Mouse (Mus musculus): ENCODE data around the gene Trim16. TPM values are rescaled to one million over a fixed set of nuclear protein-coding genes. Genes with fewer than 3 reads are reported as not detected.

Trim16 gene
- polyA plus RNA-seq (2015; fragmentation: Nextera tagmentation; extraction: Ambion mirVana) = 4.9 and 8.3 TPM in 2 replicates

DNA sequence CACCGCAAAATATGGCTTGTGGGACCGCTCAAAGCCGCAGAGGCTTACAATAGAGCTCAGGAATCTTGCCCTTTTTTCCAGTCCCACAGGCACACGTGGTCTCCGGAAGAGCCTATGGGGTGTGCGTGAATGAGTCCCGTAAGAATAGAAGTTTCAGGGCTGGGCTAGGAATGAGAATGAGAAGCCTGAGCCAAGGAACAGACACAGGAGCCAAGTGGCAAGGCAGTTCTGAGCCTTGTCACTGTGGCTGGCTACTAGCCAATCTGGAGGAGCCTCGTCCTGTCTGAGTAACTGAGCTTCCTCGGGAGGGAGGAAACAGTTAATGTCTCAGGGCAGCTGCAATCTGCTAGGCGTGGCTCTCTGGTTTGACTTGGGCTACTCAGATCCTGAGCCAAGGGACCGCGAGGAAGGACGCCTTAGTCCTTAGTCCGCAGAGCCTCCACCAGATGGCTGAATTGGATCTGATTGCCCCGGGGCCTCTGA lies at the start of gene Trim16:
Trim16 (plus strand) TSS at position 173 of the 483 bp plus-strand sequence.
- peak within 1 kb of the TSS; percentile 71 for H3K4me2 ChIP-seq
- peak within 1 kb of the TSS; percentile 55 for H3K4me3 ChIP-seq
- H3K36me3 ChIP-seq = no peaks in the 10 kb centered on the region
- H3K9ac ChIP-seq = peak within 1 kb of the TSS; percentile 55
- WGBS = 6% methylated on average over 15 of the region's 15 CpGs
- ATAC-seq (replicated peaks; ENCODE audit: insufficient number of reproducible peaks, insufficient read depth, low FRiP score, low read depth) = peak; percentile 59
- no peaks in the 10 kb centered on the region for H3K27me3 ChIP-seq
- peak within 1 kb of the TSS; percentile 70 for H3K27ac ChIP-seq
- H3K9me3 ChIP-seq (replicated peaks) = no peaks in the 10 kb centered on the region
- peaks cover 22% of the 10 kb centered on the region for H3K4me1 ChIP-seq (replicated peaks)

- Histone ChIP-seq H3K36me3 (peaks cover 35% of the 10 kb centered on the region), H3K4me3 (no peak overlapping the region), H3K9ac (no peak overlapping the region), H3K4me2 (no peak overlapping the region), H3K27me3 (no peaks in the 10 kb centered on the region), H3K27ac (no peak overlapping the region), H3K4me1 (replicated peaks) (no peaks in the 10 kb centered on the region), H3K9me3 (replicated peaks) (peaks cover 38% of the 10 kb centered on the region)
- ATAC-seq (replicated peaks; ENCODE audit: insufficient number of reproducible peaks, insufficient read depth, low FRiP score, low read depth) = no peak
- 88% methylated on average over 7 of the region's 7 CpGs for WGBS
These were observed 43.5 kb upstream of the Trim16 start for GRCm38 (mm10) chr11:62776510-62776909.

DNA sequence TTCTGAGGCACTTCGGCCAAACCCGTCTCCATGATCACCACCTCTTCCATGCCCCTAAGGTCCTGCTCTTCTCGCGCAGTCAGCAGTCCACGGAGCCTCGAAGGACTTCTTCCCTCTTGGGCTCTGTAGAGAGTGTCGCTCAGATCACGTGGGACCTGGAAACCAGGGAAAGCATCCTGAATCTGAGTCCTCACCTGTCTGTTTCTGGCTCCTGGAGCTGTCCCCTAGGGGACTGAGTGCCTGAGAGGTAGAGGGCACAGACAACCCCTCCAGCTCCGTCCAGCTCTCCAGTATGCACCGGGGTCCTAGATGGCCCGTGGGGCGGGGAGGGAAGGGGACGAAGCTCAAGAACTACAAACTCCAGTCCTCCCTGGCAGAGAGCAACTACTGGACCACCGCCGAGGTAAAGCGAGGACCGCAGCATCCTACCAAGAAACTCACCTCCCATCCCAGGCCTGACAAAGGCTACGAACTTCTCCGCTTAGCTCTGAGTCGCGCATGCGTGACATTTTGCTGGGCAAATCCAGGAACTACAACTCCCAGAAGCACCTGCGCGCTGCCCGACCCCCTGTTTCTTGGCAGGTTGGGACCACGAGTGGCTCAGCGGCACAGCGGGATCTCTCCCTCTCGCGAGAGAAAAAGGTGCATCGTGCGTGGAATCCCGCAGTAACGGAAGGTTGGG lies 31.0 kb upstream of the Trim16 start, which contains the start of gene Zfp286:
Zfp286 (minus strand) TSS at position 528 of the 682 bp plus-strand sequence.
- H3K27ac ChIP-seq = no peak within 1 kb of the TSS
- H3K4me1 ChIP-seq (replicated peaks) = peaks cover 7% of the 10 kb centered on the region
- H3K4me2 ChIP-seq = peak within 1 kb of the TSS; percentile 83
- H3K36me3 ChIP-seq = peaks cover 14% of the 10 kb centered on the region
- H3K27me3 ChIP-seq = no peaks in the 10 kb centered on the region
- H3K9me3 ChIP-seq (replicated peaks) = no peaks in the 10 kb centered on the region
- peak within 1 kb of the TSS; percentile 68 for H3K4me3 ChIP-seq
- H3K9ac ChIP-seq = peak within 1 kb of the TSS; percentile 57
- WGBS = 6% methylated on average over 34 of the region's 34 CpGs
- ATAC-seq (replicated peaks; ENCODE audit: insufficient number of reproducible peaks, insufficient read depth, low FRiP score, low read depth) = peak; percentile 93

DNA sequence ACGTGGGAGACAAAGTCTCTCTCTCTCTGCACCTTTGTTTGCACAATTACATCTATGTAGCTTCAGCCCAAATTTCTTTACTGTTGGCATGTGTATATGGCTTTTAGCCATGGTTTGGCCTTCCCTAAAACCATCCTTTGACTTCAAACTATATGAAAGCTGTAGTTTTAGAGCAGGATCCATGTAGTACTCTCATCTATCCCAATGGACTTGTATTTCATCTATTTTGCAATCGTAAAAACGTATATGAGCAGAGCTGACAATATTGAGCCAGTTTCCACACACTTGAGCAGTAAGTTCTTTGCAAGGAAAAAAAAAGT lies 30.5 kb upstream of the Trim16 start:
- Histone ChIP-seq H3K27ac (no peak overlapping the region), H3K36me3 (peaks cover 9% of the 10 kb centered on the region; the same call in 1 of the 2 replicates), H3K27me3 (no peaks in the 10 kb centered on the region), H3K9ac (peak overlapping the region; percentile 57; the same call in 1 of the 2 replicates), H3K4me2 (peak overlapping the region; percentile 83), H3K4me3 (peak overlapping the region; percentile 68), H3K4me1 (replicated peaks) (peaks cover 7% of the 10 kb centered on the region), H3K9me3 (replicated peaks) (no peaks in the 10 kb centered on the region)
- 59% methylated on average over 3 of the region's 3 CpGs for whole genome bisulfite sequencing
- no peak for ATAC-seq (replicated peaks; ENCODE audit: insufficient number of reproducible peaks, insufficient read depth, low FRiP score, low read depth)

DNA sequence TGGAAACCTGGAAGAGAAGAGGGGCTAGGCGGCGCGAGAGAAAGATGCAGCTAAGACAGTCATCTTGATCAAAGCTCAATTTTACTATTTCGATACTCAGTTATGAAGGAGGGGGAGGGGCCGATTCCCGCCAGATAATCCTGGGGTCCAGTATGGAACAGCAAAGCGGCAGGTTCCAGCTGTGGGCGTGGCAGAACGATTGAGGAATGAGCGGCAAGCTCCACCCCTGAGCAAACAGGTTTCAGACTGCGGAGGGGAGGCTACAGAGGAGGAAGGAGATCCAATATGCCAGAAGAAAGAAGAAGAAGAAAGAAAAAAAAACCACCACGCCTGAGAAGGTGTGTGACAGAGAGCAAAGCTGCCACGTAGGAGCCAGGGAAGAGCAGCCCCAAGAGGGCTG lies 15.9 kb upstream of the Trim16 start:
- Histone ChIP-seq H3K9ac (no peak overlapping the region), H3K4me2 (no peak overlapping the region), H3K27ac (no peak overlapping the region), H3K4me3 (no peak overlapping the region), H3K27me3 (no peaks in the 10 kb centered on the region), H3K9me3 (replicated peaks) (no peaks in the 10 kb centered on the region), H3K36me3 (no peaks in the 10 kb centered on the region), H3K4me1 (replicated peaks) (no peaks in the 10 kb centered on the region)
- WGBS = 48% methylated on average over 13 of the region's 13 CpGs
- ATAC-seq (replicated peaks; ENCODE audit: insufficient number of reproducible peaks, insufficient read depth, low FRiP score, low read depth) = no peak

DNA sequence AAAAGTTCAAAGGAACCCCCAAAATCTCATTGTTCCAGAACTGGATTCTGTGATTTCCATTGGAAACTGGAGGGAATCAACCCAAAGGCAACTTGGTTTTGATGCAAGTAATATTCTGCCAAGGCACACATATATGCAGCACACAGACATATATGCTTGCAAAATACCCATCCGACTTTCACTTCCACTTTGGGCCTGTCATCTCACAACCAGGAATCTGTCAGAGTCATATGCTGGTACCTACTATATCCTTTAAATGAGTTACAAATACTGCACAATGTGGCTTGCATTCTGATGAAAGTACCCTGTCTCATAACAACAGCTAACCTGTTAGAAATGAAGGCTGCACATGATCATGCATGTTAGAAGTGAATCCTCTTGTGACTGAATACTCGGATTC lies 12.1 kb upstream of the Trim16 start:
- Histone ChIP-seq H3K9me3 (replicated peaks) (no peaks in the 10 kb centered on the region), H3K4me1 (replicated peaks) (no peaks in the 10 kb centered on the region)
- WGBS = 76% methylated on average over 2 of the region's 2 CpGs

GRCm38 (mm10) chr11:62809201-62809600 lies 10.8 kb upstream of the Trim16 start:
- H3K4me2 ChIP-seq = no peak overlapping the region
- ATAC-seq (replicated peaks; ENCODE audit: insufficient number of reproducible peaks, insufficient read depth, low FRiP score, low read depth) = no peak
- no peaks in the 10 kb centered on the region for H3K27me3 ChIP-seq
- no peak overlapping the region for H3K9ac ChIP-seq
- H3K9me3 ChIP-seq (replicated peaks) = no peaks in the 10 kb centered on the region
- H3K4me1 ChIP-seq (replicated peaks) = peaks cover 8% of the 10 kb centered on the region
- H3K4me3 ChIP-seq = no peak overlapping the region
- H3K27ac ChIP-seq = no peak overlapping the region
- WGBS = 63% methylated on average over 4 of the region's 4 CpGs
- no peaks in the 10 kb centered on the region for H3K36me3 ChIP-seq

More for the DNA sequence above, 12.1 kb upstream of the Trim16 start:
- Histone ChIP-seq H3K4me2 (no peak overlapping the region), H3K4me3 (no peak overlapping the region), H3K27ac (no peak overlapping the region), H3K27me3 (no peaks in the 10 kb centered on the region), H3K9ac (no peak overlapping the region), H3K36me3 (no peaks in the 10 kb centered on the region)
- ATAC-seq (replicated peaks; ENCODE audit: insufficient number of reproducible peaks, insufficient read depth, low FRiP score, low read depth) = no peak

DNA sequence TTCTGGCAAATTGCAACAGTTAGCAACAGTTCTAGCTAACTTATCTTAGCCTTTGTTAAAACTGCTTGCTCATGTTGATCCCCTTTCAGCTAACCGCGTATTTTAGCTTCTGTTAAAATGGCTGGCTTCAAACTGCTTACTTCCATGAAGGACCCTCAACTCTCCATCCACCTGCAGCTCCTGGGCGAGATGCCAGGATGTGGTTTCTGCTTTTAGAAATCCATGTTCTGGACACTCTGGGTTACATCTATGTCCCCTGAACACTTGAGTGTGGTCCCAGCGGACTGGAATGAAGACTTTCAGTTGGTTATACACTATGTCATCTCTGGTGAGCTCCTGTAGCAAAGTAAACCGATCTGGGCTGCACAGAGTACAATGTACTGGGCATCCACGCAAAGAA lies 7.8 kb upstream of the Trim16 start:
- Histone ChIP-seq H3K27ac (no peak overlapping the region), H3K27me3 (no peaks in the 10 kb centered on the region), H3K9ac (no peak overlapping the region), H3K4me3 (no peak overlapping the region), H3K4me2 (no peak overlapping the region), H3K4me1 (replicated peaks) (peaks cover 11% of the 10 kb centered on the region), H3K9me3 (replicated peaks) (no peaks in the 10 kb centered on the region), H3K36me3 (no peaks in the 10 kb centered on the region)
- 80% methylated on average over 6 of the region's 6 CpGs for WGBS
- ATAC-seq (replicated peaks; ENCODE audit: insufficient number of reproducible peaks, insufficient read depth, low FRiP score, low read depth) = no peak

- 20% methylated on average over 1 of the region's 1 CpGs for WGBS
- no peak for ATAC-seq (replicated peaks; ENCODE audit: insufficient number of reproducible peaks, insufficient read depth, low FRiP score, low read depth)
- H3K27ac ChIP-seq = no peak overlapping the region
- no peaks in the 10 kb centered on the region for H3K9me3 ChIP-seq (replicated peaks)
- no peak overlapping the region for H3K9ac ChIP-seq
- no peak overlapping the region for H3K4me2 ChIP-seq
- no peaks in the 10 kb centered on the region for H3K36me3 ChIP-seq
- H3K4me1 ChIP-seq (replicated peaks) = peaks cover 11% of the 10 kb centered on the region
- H3K4me3 ChIP-seq = no peak overlapping the region
- no peaks in the 10 kb centered on the region for H3K27me3 ChIP-seq
These were observed 6.5 kb upstream of the Trim16 start for GRCm38 (mm10) chr11:62813497-62813896.

- no peaks in the 10 kb centered on the region for H3K27me3 ChIP-seq
- WGBS = 48% methylated on average over 6 of the region's 6 CpGs
- H3K27ac ChIP-seq = no peak overlapping the region
- peaks cover 11% of the 10 kb centered on the region for H3K4me1 ChIP-seq (replicated peaks)
- H3K9ac ChIP-seq = no peak overlapping the region
- H3K4me3 ChIP-seq = no peak overlapping the region
- H3K4me2 ChIP-seq = no peak overlapping the region
- no peaks in the 10 kb centered on the region for H3K9me3 ChIP-seq (replicated peaks)
- no peaks in the 10 kb centered on the region for H3K36me3 ChIP-seq
- 0 out of 2 replicates have a peak, but pooled peaks have one; percentile 35 for ATAC-seq (replicated peaks; ENCODE audit: insufficient number of reproducible peaks, insufficient read depth, low FRiP score, low read depth)
These were observed 5.9 kb upstream of the Trim16 start for GRCm38 (mm10) chr11:62813970-62814624.

DNA sequence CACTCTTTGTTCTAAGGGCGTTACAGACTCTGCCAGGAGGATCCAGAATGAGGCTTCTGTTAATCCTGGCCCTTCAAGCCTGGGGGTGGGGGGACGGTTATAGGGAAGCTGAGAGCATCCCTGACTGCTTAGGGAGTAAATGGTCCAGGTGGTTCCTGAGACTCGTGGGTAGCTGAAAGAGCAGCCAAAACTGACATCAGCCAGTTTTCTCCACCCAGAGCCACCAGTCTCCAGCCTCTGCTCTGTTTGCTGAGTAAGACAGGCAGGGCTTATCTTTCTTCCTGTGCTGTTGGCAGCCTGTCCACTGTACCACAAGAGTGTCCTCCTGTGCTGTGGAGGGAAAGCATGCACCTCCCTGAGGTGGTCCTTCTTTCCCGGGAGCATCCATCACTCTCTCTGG lies 5.4 kb upstream of the Trim16 start:
- ATAC-seq (replicated peaks; ENCODE audit: insufficient number of reproducible peaks, insufficient read depth, low FRiP score, low read depth) = no peak
- no peak overlapping the region for H3K4me3 ChIP-seq
- no peak overlapping the region for H3K9ac ChIP-seq
- no peak overlapping the region for H3K27ac ChIP-seq
- WGBS = 34% methylated on average over 4 of the region's 4 CpGs
- H3K36me3 ChIP-seq = no peaks in the 10 kb centered on the region
- H3K27me3 ChIP-seq = no peaks in the 10 kb centered on the region
- no peak overlapping the region for H3K4me2 ChIP-seq
- no peaks in the 10 kb centered on the region for H3K9me3 ChIP-seq (replicated peaks)
- H3K4me1 ChIP-seq (replicated peaks) = peaks cover 15% of the 10 kb centered on the region

Measured in heart, embryonic 15.5 days (tissue).